Mouse (Mus musculus): ENCODE measurements at regions not wholly inside any gene's neighbourhood (a gene's known extent, or its start where the extent isn't known, plus 50 kb on each side); places are given as distances from the start of the nearest gene placed in this dataset.

DNA sequence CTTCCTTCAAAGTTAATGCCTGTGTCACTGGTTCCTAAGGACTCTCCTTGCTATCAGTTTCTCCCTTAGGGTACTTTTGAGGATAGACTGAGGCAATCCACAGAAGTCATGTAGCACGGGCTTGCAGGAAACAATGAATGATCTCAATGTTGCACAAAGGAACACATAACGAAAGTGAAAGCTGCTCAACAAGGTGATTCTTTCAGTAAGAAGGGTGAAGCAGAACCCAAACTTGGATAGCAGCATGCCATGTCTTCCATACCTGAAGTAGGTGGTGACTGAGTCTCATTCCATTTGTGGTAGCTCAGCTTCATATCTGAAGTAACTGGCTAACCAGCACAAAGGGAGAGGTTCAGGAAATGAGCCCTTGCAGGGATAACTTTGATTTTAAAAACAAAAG is 325.7 kb downstream of the H2al1j start:
- no peak for DNase-seq (ENCODE audit: low read depth, low spot score)

DNA sequence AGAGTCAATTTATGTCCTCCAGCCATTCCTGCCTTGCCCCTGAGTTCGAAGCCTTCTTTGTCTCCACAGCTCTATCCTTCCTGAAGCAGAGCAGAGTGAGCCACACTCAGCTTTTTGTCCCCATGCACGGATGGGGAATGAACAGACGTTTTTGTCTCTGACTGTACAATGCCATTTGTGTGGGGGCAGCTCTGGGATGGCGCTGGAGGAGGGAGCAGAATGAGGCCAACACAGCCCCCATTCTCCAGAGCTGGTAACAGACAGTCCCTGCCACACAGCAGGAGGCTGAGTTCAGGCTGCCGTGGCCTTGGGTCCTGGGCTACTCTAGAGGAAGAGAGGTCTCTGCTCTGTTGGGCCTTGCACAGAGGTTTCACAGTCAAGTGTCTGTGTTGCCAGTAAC is 327.4 kb downstream of the H2al1j start:
- no peak for DNase-seq (ENCODE audit: low read depth, low spot score)

DNA sequence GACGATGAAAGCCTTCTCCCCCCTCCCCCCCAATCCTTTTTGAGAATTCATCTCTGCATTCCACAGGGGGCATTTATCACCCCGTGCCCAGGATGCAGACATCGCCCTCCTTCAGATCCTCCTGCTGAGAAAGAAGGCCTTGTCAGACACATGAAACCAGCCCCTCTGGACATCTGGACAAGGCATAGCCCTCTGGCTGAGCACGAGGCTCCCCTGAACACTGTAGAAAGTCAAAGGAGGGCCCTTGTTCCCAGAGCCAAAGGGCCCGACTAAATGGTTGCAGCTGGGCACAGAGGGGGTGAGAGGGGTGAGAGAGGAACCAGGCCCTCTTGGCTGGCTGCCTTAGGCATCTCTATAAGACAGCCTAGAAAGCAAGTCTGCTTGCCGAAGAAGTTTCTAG is 327.8 kb downstream of the H2al1j start:
- DNase-seq (ENCODE audit: low read depth, low spot score) = no peak

DNA sequence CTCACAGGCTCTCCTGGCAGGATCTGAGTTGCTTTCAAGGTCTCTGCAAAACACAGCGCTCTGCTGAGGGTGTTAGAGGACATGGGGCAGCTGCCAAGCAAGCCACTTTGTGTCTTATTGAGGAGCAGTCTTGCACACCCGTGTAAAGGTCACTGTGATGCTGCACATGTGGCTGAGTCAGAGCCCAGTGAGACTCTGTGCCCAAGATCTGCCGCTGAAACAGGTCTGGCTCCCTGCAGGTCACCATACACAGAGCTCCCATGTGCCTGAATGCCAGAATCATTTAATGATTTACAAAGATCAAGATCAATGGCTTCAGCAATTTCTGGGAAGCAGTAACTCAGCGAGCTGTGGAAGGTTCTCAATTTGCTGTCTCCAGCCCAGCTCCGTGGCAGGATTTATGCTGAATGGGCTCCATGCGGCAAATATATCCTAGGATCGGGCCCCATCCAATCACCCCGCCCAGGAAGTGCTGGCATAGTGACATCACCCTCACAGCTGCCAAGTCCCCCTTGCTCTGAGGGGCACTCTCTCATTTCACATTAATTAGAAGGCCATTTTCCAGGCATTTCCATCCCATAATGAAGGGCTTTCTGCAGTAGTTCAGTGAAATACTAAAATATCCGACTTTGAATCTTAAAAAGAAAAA is 330.1 kb downstream of the H2al1j start:
- no peak for DNase-seq (ENCODE audit: low read depth, low spot score)

DNA sequence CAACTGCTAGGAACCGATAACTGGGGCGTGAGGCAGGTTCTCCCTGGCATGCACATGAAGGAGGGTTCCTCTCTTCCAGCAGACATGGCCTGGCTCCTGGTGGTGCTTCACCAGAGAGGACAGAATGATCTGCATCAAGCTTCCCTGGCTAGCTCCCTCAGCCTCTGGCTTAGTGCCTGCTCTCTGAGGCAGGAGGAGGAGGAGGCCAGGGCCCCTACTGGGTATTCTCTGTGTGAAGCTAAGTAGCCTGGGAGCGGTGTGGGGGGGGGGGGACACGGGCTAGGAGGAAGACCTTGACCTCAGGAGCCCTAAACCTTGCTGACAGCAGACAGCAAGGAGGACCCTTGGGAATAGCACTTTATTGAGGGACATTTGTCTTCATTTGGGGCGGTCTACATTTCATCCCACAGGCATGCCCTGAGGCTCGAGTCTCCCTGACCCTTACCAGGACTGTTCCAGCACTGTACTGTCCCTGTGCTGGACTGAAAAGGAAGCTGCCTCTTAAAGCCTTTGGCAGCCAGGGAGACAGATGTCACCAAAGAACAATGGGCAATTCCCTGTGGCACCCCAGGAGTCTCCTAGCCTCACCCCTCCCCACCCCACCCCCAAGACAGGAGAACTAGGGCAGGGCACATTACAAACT is 335.7 kb downstream of the H2al1j start:
- no peak for DNase-seq (ENCODE audit: low read depth, low spot score)

DNA sequence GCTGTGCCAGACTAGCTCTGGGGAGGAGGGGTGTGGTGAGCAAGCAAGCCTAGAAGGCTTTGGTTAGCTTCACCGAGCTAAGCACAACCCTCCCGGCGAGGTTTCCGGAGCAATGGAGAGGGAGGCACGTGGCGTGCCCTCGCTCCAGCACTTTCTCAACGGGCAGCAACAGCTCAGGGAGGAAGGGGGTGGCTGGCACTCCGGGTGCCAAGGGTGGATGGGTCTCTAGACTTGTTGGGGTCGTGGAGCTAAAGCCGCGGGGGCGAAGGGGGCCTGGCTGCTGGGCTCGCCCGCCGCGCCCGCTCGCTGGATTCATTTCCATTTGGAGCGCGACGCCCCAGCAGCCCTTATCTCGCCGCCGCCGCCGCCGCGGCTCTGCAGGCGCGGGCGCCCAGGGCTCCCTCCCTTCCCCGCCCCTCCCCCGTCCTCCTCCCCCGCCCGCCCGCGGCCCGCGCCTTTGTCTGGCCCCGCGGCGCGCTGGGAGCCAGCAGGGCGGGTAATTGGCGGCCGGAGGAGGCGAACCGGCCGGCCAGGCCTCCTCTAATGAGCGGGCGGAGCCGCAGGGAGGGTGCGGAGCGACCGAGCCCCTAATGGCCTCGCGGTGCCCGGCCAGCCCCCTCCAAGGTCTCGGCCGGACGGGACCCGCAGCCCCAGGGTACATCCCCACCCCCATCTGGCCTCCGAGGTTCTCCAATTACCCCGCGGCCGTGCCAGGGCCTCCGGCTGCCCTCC is 336.9 kb downstream of the H2al1j start:
- no peak for DNase-seq (ENCODE audit: low read depth, low spot score)

DNA sequence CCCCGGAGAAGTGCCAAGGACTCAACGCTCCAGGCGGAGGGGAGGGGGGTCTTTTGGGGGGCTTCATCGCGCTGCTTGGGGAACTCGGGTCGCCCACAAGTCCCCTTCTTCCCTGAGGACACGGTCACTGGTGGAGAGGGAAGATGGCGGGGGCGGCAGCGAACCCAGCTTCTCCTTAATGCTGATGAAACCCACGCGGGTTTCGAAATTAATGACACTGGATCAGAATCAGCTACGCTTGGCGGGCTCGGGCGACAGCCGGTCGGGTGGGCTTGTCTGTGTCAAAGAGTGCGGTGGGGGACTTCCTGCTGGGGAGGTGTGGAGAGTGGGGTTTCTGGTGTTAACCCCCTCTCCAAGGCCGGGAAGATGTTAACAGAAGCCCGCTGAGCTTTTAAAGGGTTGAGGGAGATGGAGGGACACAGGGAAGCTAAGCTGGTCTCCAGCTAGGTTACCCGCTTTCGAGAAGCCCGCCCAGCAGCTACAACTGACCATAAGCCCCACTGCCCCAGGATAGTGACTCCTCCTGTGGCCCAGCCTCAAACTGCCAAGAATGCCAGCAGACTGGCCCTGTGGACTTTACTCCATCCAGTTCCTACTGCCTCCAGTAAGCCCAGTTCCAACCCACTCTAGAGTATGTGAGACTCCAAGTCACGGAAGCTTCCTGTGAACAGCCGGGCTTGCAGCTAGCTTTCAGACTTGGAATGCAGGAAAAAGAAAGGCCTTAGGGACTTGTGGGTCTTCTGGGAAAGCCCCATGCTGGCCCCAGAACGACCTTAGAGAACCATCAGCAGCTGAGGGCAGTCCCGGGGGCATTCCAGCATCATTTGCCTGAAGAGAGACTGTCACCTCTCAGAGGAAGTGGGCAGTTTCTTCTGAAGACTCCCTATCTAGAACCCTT is 337.7 kb downstream of the H2al1j start:
- no peak for DNase-seq (ENCODE audit: low read depth, low spot score)

DNA sequence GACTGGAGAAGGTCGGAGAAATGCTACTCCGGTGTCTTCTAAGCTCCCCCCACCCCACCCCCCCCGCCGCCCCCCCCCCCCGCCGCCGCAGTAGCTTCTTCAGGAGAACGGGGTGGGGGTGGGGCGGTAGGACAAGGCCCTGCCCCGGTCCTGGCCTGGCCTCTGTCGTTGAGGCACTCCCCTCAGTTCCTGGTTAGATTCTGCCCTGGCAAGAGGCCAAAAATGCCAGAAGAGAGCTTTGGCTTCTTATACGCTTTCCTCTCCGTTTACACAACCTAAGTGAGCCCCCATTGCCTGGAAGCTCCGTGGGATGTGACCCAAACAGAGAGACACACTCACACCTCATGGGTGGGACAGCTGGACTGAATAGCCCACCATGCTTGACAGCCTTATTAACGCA is 338.9 kb downstream of the H2al1j start:
- no peak for DNase-seq (ENCODE audit: low read depth, low spot score)

GRCm38 (mm10) chrX:11671805-11672204 is 344.2 kb downstream of the H2al1j start:
- no peak for DNase-seq (ENCODE audit: low read depth, low spot score)

GRCm38 (mm10) chrX:11678086-11678485 is 350.5 kb downstream of the H2al1j start:
- no peak for DNase-seq (ENCODE audit: low read depth, low spot score)

- no peak for DNase-seq (ENCODE audit: low read depth, low spot score)
Observed at GRCm38 (mm10) chrX:11681274-11681673, 353.7 kb downstream of the H2al1j start.

GRCm38 (mm10) chrX:11689989-11690405 is 362.4 kb downstream of the H2al1j start:
- DNase-seq (ENCODE audit: low read depth, low spot score) = no peak

GRCm38 (mm10) chrX:11690446-11690845 is 362.8 kb downstream of the H2al1j start:
- DNase-seq (ENCODE audit: low read depth, low spot score) = no peak

GRCm38 (mm10) chrX:11691019-11691418 is 363.4 kb downstream of the H2al1j start:
- DNase-seq (ENCODE audit: low read depth, low spot score) = no peak

DNA sequence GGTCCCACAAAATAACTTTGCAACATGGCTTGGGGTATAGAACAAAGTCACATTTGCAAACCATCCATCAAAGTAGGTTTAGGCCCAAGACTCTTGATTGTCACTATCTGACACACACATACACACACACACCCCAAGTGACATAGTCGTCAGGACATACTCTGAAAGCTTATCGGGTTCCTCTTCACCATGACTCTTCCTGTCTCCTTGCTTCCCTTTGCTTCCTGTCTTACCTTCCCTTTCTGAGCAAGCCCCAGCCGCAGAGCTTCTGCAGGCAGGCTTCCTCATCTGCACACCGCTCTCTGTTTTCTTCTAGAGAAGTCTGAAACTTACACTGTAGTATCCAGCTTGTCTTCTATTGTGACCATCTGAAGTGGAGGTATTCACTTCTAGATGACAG is 368.9 kb downstream of the H2al1j start:
- DNase-seq (ENCODE audit: low read depth, low spot score) = no peak

DNA sequence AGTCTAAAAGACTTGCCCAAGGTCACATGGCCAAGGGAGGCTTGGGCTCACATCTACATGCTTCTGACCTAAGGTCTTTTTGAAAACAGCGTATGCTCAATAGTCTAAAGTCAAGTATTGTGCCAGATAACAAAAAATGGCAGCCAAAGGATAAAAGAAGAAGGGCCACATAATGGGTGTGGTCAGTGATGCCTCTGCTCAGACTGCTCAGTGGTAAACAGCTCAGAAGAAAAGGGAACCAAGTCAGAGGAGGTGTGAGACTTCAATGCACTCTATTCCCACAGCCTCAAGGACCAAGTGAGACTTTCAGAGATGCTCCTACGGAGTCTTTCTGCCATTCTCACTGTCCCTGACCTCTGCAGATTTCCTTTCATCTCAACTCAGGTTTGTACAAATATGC is 373.5 kb downstream of the H2al1j start:
- DNase-seq (ENCODE audit: low read depth, low spot score) = no peak

- no peak for DNase-seq (ENCODE audit: low read depth, low spot score)
Observed at GRCm38 (mm10) chrX:11705851-11706557, 378.4 kb downstream of the H2al1j start.

DNA sequence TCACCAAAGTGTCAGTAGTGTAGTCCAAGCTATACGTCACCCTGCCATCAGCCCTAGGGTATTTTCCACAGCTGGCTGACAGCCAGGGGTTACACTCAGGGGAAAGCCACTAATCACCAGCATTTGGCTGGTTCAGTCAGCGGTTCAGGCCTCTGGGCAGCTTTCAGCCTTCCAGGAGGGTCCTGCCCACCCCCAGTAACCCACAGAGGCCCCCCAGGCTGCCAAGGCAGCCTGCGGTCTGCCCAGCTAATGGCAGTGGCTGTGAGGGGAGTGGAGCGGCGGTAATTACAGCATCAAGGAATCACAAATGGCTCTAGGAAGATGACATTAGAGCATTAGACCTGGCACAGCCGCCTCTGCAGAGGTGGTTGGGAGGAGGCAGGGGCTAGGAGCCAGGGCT is 379.7 kb downstream of the H2al1j start:
- no peak for DNase-seq (ENCODE audit: low read depth, low spot score)

- no peak for DNase-seq (ENCODE audit: low read depth, low spot score)
Observed at GRCm38 (mm10) chrX:11708325-11708724, 380.7 kb downstream of the H2al1j start.

GRCm38 (mm10) chrX:11709326-11709725 is 381.7 kb downstream of the H2al1j start:
- DNase-seq (ENCODE audit: low read depth, low spot score) = no peak

- no peak for DNase-seq (ENCODE audit: low read depth, low spot score)
Observed at GRCm38 (mm10) chrX:11713423-11713822, 385.8 kb downstream of the H2al1j start.

Data from WW6 (cell line).